9 mouse cellular contexts compared by ENCODE assay signal in the genomic region with DNA sequence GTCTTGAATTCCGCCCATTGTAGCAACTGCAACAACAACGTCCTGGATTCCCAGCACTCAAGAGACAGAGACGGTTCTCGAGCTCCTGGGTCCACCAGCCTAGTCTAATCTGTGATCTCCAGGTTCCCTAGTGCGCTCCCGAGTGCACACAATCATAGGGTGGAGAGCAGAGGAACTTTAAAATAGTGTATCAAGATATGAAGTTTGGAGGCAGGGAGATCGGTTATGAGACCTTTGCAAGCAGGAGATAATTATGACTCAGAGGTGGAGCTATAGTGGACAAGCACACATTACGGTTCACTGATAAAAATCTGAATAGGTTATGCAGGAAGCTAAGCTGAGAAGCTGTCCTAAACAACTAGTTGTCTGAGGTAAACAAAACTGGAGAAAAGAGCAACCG. TPM values are rescaled to one million over a fixed set of nuclear protein-coding genes. Genes with fewer than 3 reads are reported as not detected.
A peak's percentile ranks its signal among the peaks of the same experiment; 100 is the strongest.
DNase-seq lines count a peak whose midpoint lies in the region; ATAC-seq and TF ChIP-seq lines count a peak whose summit lies in the region.
"Had no signal": no experiment of that assay in that cellular context is flagged by ENCODE, and none has a peak within 500 bp of the region (broad histone marks: within the 10 kb centered on the region; RNA-seq: fewer than 3 reads in every experiment).

No protein-coding gene starts in this region.

- WGBS in embryonic facial prominence, embryonic 12.5 days: 15% methylated on average over 9 of the region's 9 CpGs
- WGBS in intestine, postnatal 0 days: 6% methylated on average over 9 of the region's 9 CpGs
- 14% methylated on average over 9 of the region's 9 CpGs for WGBS in neural tube, embryonic 13.5 days

- peaks cover 49% of the 10 kb centered on the region for H3K36me3 ChIP-seq in megakaryocyte, embryonic 14.5 days (replicated peaks; ENCODE audit: low read length)
- no peaks in the 10 kb centered on the region for H3K36me3 ChIP-seq in embryonic facial prominence, embryonic 12.5 days
- H3K36me3 ChIP-seq in intestine, postnatal 0 days (ENCODE audit: control insufficient read depth, insufficient read depth): no peaks in the 10 kb centered on the region
- H3K36me3 ChIP-seq in neural tube, embryonic 13.5 days: 0 out of 2 replicates have a peak, but pooled peaks cover 5% of the 10 kb centered on the region

- peak overlapping the region; percentile 53 for H3K9ac ChIP-seq in embryonic facial prominence, embryonic 12.5 days
- H3K9ac ChIP-seq in intestine, postnatal 0 days (ENCODE audit: low read depth, low read length): peak overlapping the region; percentile 54
- H3K9ac ChIP-seq in neural tube, embryonic 13.5 days: peak overlapping the region; percentile 70

- H3K27ac ChIP-seq in embryonic facial prominence, embryonic 12.5 days: peak overlapping the region; percentile 58; the same call in 1 of the 2 replicates
- peak overlapping the region; percentile 91 for H3K27ac ChIP-seq in intestine, postnatal 0 days (ENCODE audit: low read depth, low read length)
- peak overlapping the region; percentile 75 for H3K27ac ChIP-seq in neural tube, embryonic 13.5 days (replicated peaks)

- ATAC-seq in megakaryocyte, adult 5-6 weeks (ENCODE audit: poor library complexity, severe bottlenecking): no peak
- ATAC-seq in embryonic facial prominence, embryonic 12.5 days (ENCODE audit: insufficient number of reproducible peaks, insufficient read depth, low FRiP score, low TSS enrichment): no peak
- ATAC-seq in intestine, postnatal 0 days: no peak
- no peak for ATAC-seq in neural tube, embryonic 13.5 days (ENCODE audit: low read depth)

- no peak for DNase-seq in urinary bladder, postnatal 4 days (ENCODE audit: low spot score in 2 of 2)
- no peak for DNase-seq in adrenal gland, adult 2 months
- DNase-seq in layer of hippocampus, postnatal 10 days (ENCODE audit: low spot score in 2 of 2): no peak

- no peaks in the 10 kb centered on the region for H3K27me3 ChIP-seq in megakaryocyte, embryonic 14.5 days (replicated peaks)
- H3K27me3 ChIP-seq in embryonic facial prominence, embryonic 12.5 days: no peaks in the 10 kb centered on the region
- H3K27me3 ChIP-seq in intestine, postnatal 0 days (replicated peaks; ENCODE audit: control insufficient read depth, insufficient read depth, low read length): no peaks in the 10 kb centered on the region
- no peaks in the 10 kb centered on the region for H3K27me3 ChIP-seq in neural tube, embryonic 13.5 days

- H3K4me1 ChIP-seq in megakaryocyte, embryonic 14.5 days: peaks cover 44% of the 10 kb centered on the region
- H3K4me1 ChIP-seq in embryonic facial prominence, embryonic 12.5 days: peaks cover 13% of the 10 kb centered on the region
- H3K4me1 ChIP-seq in intestine, postnatal 0 days (replicated peaks; ENCODE audit: control insufficient read depth, insufficient read depth, low read length): 0 out of 2 replicates have a peak, but pooled peaks cover 3% of the 10 kb centered on the region
- peaks cover 21% of the 10 kb centered on the region for H3K4me1 ChIP-seq in neural tube, embryonic 13.5 days (replicated peaks)

- peak overlapping the region; percentile 100 for H3K4me3 ChIP-seq in megakaryocyte, embryonic 14.5 days (replicated peaks)
- peak overlapping the region; percentile 99 for H3K4me3 ChIP-seq in embryonic facial prominence, embryonic 12.5 days
- peak overlapping the region; percentile 81 for H3K4me3 ChIP-seq in intestine, postnatal 0 days (ENCODE audit: low read depth, low read length)
- peak overlapping the region; percentile 93 for H3K4me3 ChIP-seq in neural tube, embryonic 13.5 days

- no peaks in the 10 kb centered on the region for H3K9me3 ChIP-seq in megakaryocyte, embryonic 14.5 days
- no peaks in the 10 kb centered on the region for H3K9me3 ChIP-seq in embryonic facial prominence, embryonic 12.5 days
- no peaks in the 10 kb centered on the region for H3K9me3 ChIP-seq in intestine, postnatal 0 days (ENCODE audit: control insufficient read depth)
- no peaks in the 10 kb centered on the region for H3K9me3 ChIP-seq in neural tube, embryonic 13.5 days

- H3K4me2 ChIP-seq in embryonic facial prominence, embryonic 12.5 days (replicated peaks): peak overlapping the region; percentile 82
- peak overlapping the region; percentile 73 for H3K4me2 ChIP-seq in intestine, postnatal 0 days (replicated peaks; ENCODE audit: low read depth)
- peak overlapping the region; percentile 91 for H3K4me2 ChIP-seq in neural tube, embryonic 13.5 days

- no peak for TF ChIP-seq CTCF in intestine, postnatal 0 days (IDR thresholded peaks at IDR 0.05; ENCODE audit: low read depth)

RNA-seq across cellular contexts. Expression of a gene that starts 0.7 kb away (rescaled TPM):
- polyA plus RNA-seq in megakaryocyte, embryonic 14.5 days (2012; ENCODE audit: insufficient read depth, low replicate concordance): 2.5 and 2.9 TPM in 2 replicates
- total RNA-seq in megakaryocyte, adult 5-6 weeks (2015): 14.3 and 24.1 TPM in 2 replicates
- 18.7 and 21.0 TPM in 2 replicates for total RNA-seq in megakaryocyte, adult 5-6 weeks (2017)
- polyA plus RNA-seq in embryonic facial prominence, embryonic 12.5 days (2016; fragmentation: Nextera tagmentation; extraction: Ambion mirVana): 33.8 and 35.2 TPM in 2 replicates
- 14.0 and 14.7 TPM in 2 replicates for polyA plus RNA-seq in intestine, postnatal 0 days (2015; fragmentation: Nextera tagmentation; extraction: Ambion mirVana)
- polyA plus RNA-seq in neural tube, embryonic 13.5 days (2015; fragmentation: Nextera tagmentation; extraction: Ambion mirVana): 22.9 and 25.8 TPM in 2 replicates
- total RNA-seq in adrenal gland, adult 2 months (2021): 10 to 100 TPM; 17.5 to 20.5 TPM
- 7.3 and 8.3 TPM in 2 replicates for polyA plus RNA-seq in adrenal gland, adult 2 months (2012; rRNA removed)
- total RNA-seq in layer of hippocampus, postnatal 10 days (2021): 10 to 100 TPM; 12.2 to 14.4 TPM

RNA-seq across cellular contexts. Expression of a gene that starts 0.9 kb away (rescaled TPM):
- polyA plus RNA-seq in megakaryocyte, embryonic 14.5 days (2012; ENCODE audit: insufficient read depth, low replicate concordance): 17.7 and 65.6 TPM in 2 replicates
- 62.0 and 63.4 TPM in 2 replicates for total RNA-seq in megakaryocyte, adult 5-6 weeks (2015)
- total RNA-seq in megakaryocyte, adult 5-6 weeks (2017): 142 and 147 TPM in 2 replicates
- 97.9 and 102 TPM in 2 replicates for polyA plus RNA-seq in embryonic facial prominence, embryonic 12.5 days (2016; fragmentation: Nextera tagmentation; extraction: Ambion mirVana)
- polyA plus RNA-seq in intestine, postnatal 0 days (2015; fragmentation: Nextera tagmentation; extraction: Ambion mirVana): 119 and 122 TPM in 2 replicates
- polyA plus RNA-seq in neural tube, embryonic 13.5 days (2015; fragmentation: Nextera tagmentation; extraction: Ambion mirVana): 110 and 118 TPM in 2 replicates
- 10 to 100 TPM; 64.1 to 73.2 TPM for total RNA-seq in adrenal gland, adult 2 months (2021)
- polyA plus RNA-seq in adrenal gland, adult 2 months (2012; rRNA removed): 18.3 and 21.1 TPM in 2 replicates
- 10 to 100 TPM; 64.5 to 66.4 TPM for total RNA-seq in layer of hippocampus, postnatal 10 days (2021)

RNA-seq across cellular contexts. Expression of a gene that starts 34.3 kb away (rescaled TPM):
- polyA plus RNA-seq in megakaryocyte, embryonic 14.5 days (2012; ENCODE audit: insufficient read depth, low replicate concordance): 0.23 TPM in 1 of 2 replicates, not detected in the other
- not detected in 2 replicates for total RNA-seq in megakaryocyte, adult 5-6 weeks (2015)
- total RNA-seq in megakaryocyte, adult 5-6 weeks (2017): not detected in 2 replicates
- not detected in 2 replicates for polyA plus RNA-seq in embryonic facial prominence, embryonic 12.5 days (2016; fragmentation: Nextera tagmentation; extraction: Ambion mirVana)
- polyA plus RNA-seq in intestine, postnatal 0 days (2015; fragmentation: Nextera tagmentation; extraction: Ambion mirVana): 0.55 and 1.6 TPM in 2 replicates
- 0.50 and 0.61 TPM in 2 replicates for polyA plus RNA-seq in neural tube, embryonic 13.5 days (2015; fragmentation: Nextera tagmentation; extraction: Ambion mirVana)
- 10 to 100 TPM in 1 of 2 experiments, 1 to 10 TPM in 1; 2.8 to 34.5 TPM for total RNA-seq in adrenal gland, adult 2 months (2021)
- 3.4 and 12.0 TPM in 2 replicates for polyA plus RNA-seq in adrenal gland, adult 2 months (2012; rRNA removed)
- total RNA-seq in layer of hippocampus, postnatal 10 days (2021): not detected

RNA-seq across cellular contexts. Expression of a gene that starts 45.4 kb away (rescaled TPM):
- polyA plus RNA-seq in megakaryocyte, embryonic 14.5 days (2012; ENCODE audit: insufficient read depth, low replicate concordance): not detected in 2 replicates
- not detected in 2 replicates for total RNA-seq in megakaryocyte, adult 5-6 weeks (2015)
- not detected in 2 replicates for total RNA-seq in megakaryocyte, adult 5-6 weeks (2017)
- polyA plus RNA-seq in embryonic facial prominence, embryonic 12.5 days (2016; fragmentation: Nextera tagmentation; extraction: Ambion mirVana): 0.62 and 0.88 TPM in 2 replicates
- polyA plus RNA-seq in intestine, postnatal 0 days (2015; fragmentation: Nextera tagmentation; extraction: Ambion mirVana): not detected in 2 replicates
- not detected in 2 replicates for polyA plus RNA-seq in neural tube, embryonic 13.5 days (2015; fragmentation: Nextera tagmentation; extraction: Ambion mirVana)
- total RNA-seq in adrenal gland, adult 2 months (2021): not detected
- polyA plus RNA-seq in adrenal gland, adult 2 months (2012; rRNA removed): not detected in 2 replicates
- under 1 TPM in 1 of 2 experiments, not detected in 1; 0.40 TPM for total RNA-seq in layer of hippocampus, postnatal 10 days (2021)
- polyA plus RNA-seq: gonadal fat pad, adult 2 months had no signal
